Mouse (Mus musculus) megakaryocyte, embryonic 14.5 days (primary cell): ENCODE results near the gene Brd4.

ENCODE experiments used
- FLI1 ChIP-seq: IDR thresholded peaks from 2 replicates; pipeline ENCODE4 v1.6.1; 2012; ENCODE audit warnings: low read length, inconsistent platforms, mixed read lengths
- GATA1 ChIP-seq: IDR thresholded peaks from 3 replicates; pipeline ENCODE4 v1.6.1; 2012; ENCODE audit warnings: mixed read lengths, low read length, inconsistent platforms, borderline replicate concordance

GRCm38 (mm10) chr17:32321836-32322235 lies 37.3 kb upstream of the Brd4 start:
- TF ChIP-seq GATA1, result no peak
- TF ChIP-seq FLI1, result no peak
